Mouse (Mus musculus) midbrain, embryonic 11.5 days (tissue): ENCODE results near the gene Fam129c. TPM values are rescaled to one million over a fixed set of nuclear protein-coding genes. Genes with fewer than 3 reads are reported as not detected.

Source experiments
- ATAC-seq: fragments of 200-750 bp; cut with Nextera tagmentation; 2 replicates; pipeline ENCODE4 v1.8.0; 2017; ENCODE audit warnings: moderate TSS enrichment, moderate library complexity; ENCODE audit not compliant: low FRiP score
- DNase-seq: peaks from one replicate; pipeline ENCODE4 v3.0.0; 2015; ENCODE audit warnings: low spot score; ENCODE audit errors: missing footprints
- H3K27ac ChIP-seq: fragments of 300-500 bp; sonication (generic); 2 replicates; pipeline ENCODE4 v1.5.1; 2014; ENCODE audit warnings: low read depth, low read length
- H3K27me3 ChIP-seq: fragments of 300-500 bp; sonication (generic); 2 replicates; pipeline ENCODE4 v1.6.1; 2014; ENCODE audit warnings: mild to moderate bottlenecking, low read length, moderate library complexity, mixed read lengths; ENCODE audit not compliant: control insufficient read depth, insufficient read depth
- H3K36me3 ChIP-seq: fragments of 300-500 bp; sonication (generic); 2 replicates; pipeline ENCODE4 v1.6.1; 2014; ENCODE audit warnings: mild to moderate bottlenecking, low read length, moderate library complexity, mixed read lengths; ENCODE audit not compliant: control insufficient read depth, insufficient read depth
- H3K4me1 ChIP-seq: fragments of 300-500 bp; sonication (generic); 2 replicates; pipeline ENCODE4 v1.6.1; 2014; ENCODE audit warnings: low read length; ENCODE audit not compliant: control insufficient read depth, insufficient read depth
- H3K4me2 ChIP-seq: fragments of 300-500 bp; sonication (generic); 2 replicates; pipeline ENCODE4 v1.6.1; 2014; ENCODE audit warnings: mild to moderate bottlenecking, moderate library complexity
- H3K4me3 ChIP-seq: fragments of 300-500 bp; sonication (generic); 2 replicates; pipeline ENCODE4 v1.5.1; 2014; ENCODE audit warnings: low read depth, low read length
- H3K9ac ChIP-seq: fragments of 300-500 bp; sonication (generic); 2 replicates; pipeline ENCODE4 v1.6.1; 2014; ENCODE audit warnings: low read length
- H3K9me3 ChIP-seq: fragments of 300-500 bp; sonication (generic); 2 replicates; pipeline ENCODE4 v1.6.1; 2016; ENCODE audit warnings: low read length; ENCODE audit not compliant: control insufficient read depth
- WGBS: fragments of 180-500 bp; shearing (Covaris S2); extraction: QIAGEN DNeasy Blood & Tissue Kit; methylation state at CpG from one replicate; pipeline ENCODE4 v1.1.7; 2014; 5-methylcytosine and 5-hydroxymethylcytosine counted together
- microRNA-seq: library from miRNA; unstranded; fragments of <30 nt; microRNA quantifications from one replicate; pipeline ENCODE4, GENCODE M21; 2017
- polyA plus RNA-seq: library from polyadenylated mRNA; unstranded; fragments of >200 nt; fragmentation: Nextera tagmentation; extraction: Ambion mirVana; gene quantifications from 2 replicates; pipeline ENCODE4 v1.2.1, GENCODE M21; 2014

Gene Fam129c
- polyA plus RNA-seq, 1 experiment from 2014 or later, result 3.6 TPM

DNA sequence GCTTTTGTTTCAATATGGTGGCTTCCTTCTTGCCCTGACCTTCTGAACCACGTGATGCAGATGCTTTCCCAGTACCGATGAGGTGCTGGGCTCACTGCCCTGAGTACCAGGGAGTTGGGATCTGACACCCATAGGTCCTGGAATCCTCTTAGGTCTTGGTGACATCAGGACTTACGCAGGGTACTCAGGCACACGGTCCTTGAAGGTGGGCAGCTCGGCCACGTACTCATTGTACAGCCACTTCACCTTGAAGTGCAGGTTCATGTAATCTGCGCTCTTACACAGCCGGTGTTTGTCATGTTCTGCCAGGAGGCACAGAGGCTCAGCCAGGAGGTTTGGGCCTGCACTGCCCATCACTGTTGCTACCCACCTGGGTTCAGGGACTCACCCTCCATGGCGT is 48.1 kb downstream of the Fam129c start:
- Histone ChIP-seq H3K27ac (no peak overlapping the region), H3K4me3 (no peak overlapping the region), H3K4me2 (no peak overlapping the region), H3K9ac (no peak overlapping the region), H3K36me3 (no peaks in the 10 kb centered on the region), H3K4me1 (no peaks in the 10 kb centered on the region), H3K9me3 (no peaks in the 10 kb centered on the region), H3K27me3 (no peaks in the 10 kb centered on the region)
- DNase-seq, result no peak
- ATAC-seq, result no peak
- WGBS, result 84% methylated on average over 9 of the region's 9 CpGs

DNA sequence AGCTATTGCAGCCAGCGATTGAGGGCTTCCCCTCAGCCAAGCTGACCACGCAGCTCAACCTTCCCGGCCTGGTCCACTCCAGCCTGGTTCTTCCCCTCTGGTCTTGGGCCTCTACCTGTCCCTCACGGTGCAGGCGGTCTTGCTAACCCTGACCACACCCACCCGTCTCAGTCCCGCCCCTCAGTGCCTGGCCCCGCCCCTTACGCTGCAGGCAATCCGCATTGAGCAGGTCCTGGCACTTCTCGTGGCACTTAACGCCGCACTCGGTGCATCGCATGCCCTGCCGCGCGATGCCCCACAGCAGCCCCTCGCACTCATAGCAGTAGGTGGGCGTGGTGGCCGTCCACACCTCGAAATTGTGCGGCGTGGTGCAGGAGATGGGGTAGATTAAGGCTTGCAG is 57.2 kb downstream of the Fam129c start:
- ATAC-seq (peak; percentile 49; the same call in 1 of the 2 replicates), DNase-seq (peak; percentile 88)
- H3K9me3 ChIP-seq, result no peaks in the 10 kb centered on the region
- H3K4me3 ChIP-seq, result no peak overlapping the region
- H3K27ac ChIP-seq, result no peak overlapping the region
- WGBS, result 3% methylated on average over 24 of the region's 24 CpGs
- H3K4me2 ChIP-seq, result peak overlapping the region; percentile 42; the same call in 1 of the 2 replicates
- peaks cover 40% of the 10 kb centered on the region for H3K27me3 ChIP-seq
- H3K4me1 ChIP-seq, result no peaks in the 10 kb centered on the region
- 0 out of 2 replicates have a peak overlapping the region, but pooled peaks have one; percentile 20 for H3K9ac ChIP-seq
- H3K36me3 ChIP-seq, result no peaks in the 10 kb centered on the region

Small RNAs within 50 kb of the gene (microRNA-seq; reads per million reads assigned to microRNA genes)
- not detected for gene Mir6769b

Other genes with a start within 250 kb of the Fam129c start
- 70.9 and 71.7 TPM in 2 replicates for gene Use1, start 230.8 kb upstream of the Fam129c start, polyA plus RNA-seq
- 2.9 and 3.3 TPM in 2 replicates for gene Ocel1, start 226.3 kb upstream of the Fam129c start, polyA plus RNA-seq
- 62.6 and 73.0 TPM in 2 replicates for gene Nr2f6, start 215.7 kb upstream of the Fam129c start, polyA plus RNA-seq
- gene Ushbp1, start 201.8 kb upstream of the Fam129c start, polyA plus RNA-seq, result 2.4 and 3.3 TPM in 2 replicates
- gene Babam1, start 200.8 kb upstream of the Fam129c start, polyA plus RNA-seq, result 99.0 and 99.2 TPM in 2 replicates
- gene Ankle1, start 191.6 kb upstream of the Fam129c start, polyA plus RNA-seq, result 14.9 and 16.3 TPM in 2 replicates
- 36.4 and 42.2 TPM in 2 replicates for gene Abhd8, start 134.0 kb upstream of the Fam129c start, polyA plus RNA-seq
- gene Mrpl34, start 132.7 kb upstream of the Fam129c start, polyA plus RNA-seq, result 249 and 251 TPM in 2 replicates
- gene Dda1, start 128.4 kb upstream of the Fam129c start, polyA plus RNA-seq, result 128 and 129 TPM in 2 replicates
- 4.0 and 4.7 TPM in 2 replicates for gene Ano8, start 111.7 kb upstream of the Fam129c start, polyA plus RNA-seq
- 4.0 and 4.6 TPM in 2 replicates for gene Gtpbp3, start 109.5 kb upstream of the Fam129c start, polyA plus RNA-seq
- gene Plvap, start 85.9 kb upstream of the Fam129c start, polyA plus RNA-seq, result 33.7 and 34.1 TPM in 2 replicates
- gene Ccdc194, start 71.9 kb upstream of the Fam129c start, polyA plus RNA-seq, result 0.40 and 0.72 TPM in 2 replicates
- gene Bst2, start 60.2 kb upstream of the Fam129c start, polyA plus RNA-seq, result 5.0 and 6.1 TPM in 2 replicates
- 50.7 and 51.0 TPM in 2 replicates for gene Mvb12a, start 54.7 kb upstream of the Fam129c start, polyA plus RNA-seq
- gene Tmem221, start 38.8 kb upstream of the Fam129c start, polyA plus RNA-seq, result 0.12 and 0.14 TPM in 2 replicates
- gene Nxnl1, start 31.0 kb upstream of the Fam129c start, polyA plus RNA-seq, result not detected in 2 replicates
- gene Slc27a1, start 28.8 kb upstream of the Fam129c start, polyA plus RNA-seq, result 8.6 and 12.4 TPM in 2 replicates
- 224 and 234 TPM in 2 replicates for gene Pgls, start 5.5 kb upstream of the Fam129c start, polyA plus RNA-seq
- 39.5 and 42.8 TPM in 2 replicates for gene Colgalt1, start 13.3 kb downstream of the Fam129c start, polyA plus RNA-seq
- gene Unc13a, start 74.1 kb downstream of the Fam129c start, polyA plus RNA-seq, result 5.4 and 6.5 TPM in 2 replicates
- 1.3 and 1.7 TPM in 2 replicates for gene Jak3, start 78.6 kb downstream of the Fam129c start, polyA plus RNA-seq
- gene Insl3, start 91.6 kb downstream of the Fam129c start, polyA plus RNA-seq, result 0.44 and 0.48 TPM in 2 replicates
- gene B3gnt3, start 104.1 kb downstream of the Fam129c start, polyA plus RNA-seq, result 0.38 and 0.63 TPM in 2 replicates
- 12.9 and 15.3 TPM in 2 replicates for gene Fcho1, start 128.1 kb downstream of the Fam129c start, polyA plus RNA-seq